Mouse (Mus musculus) MEL (cell line): ENCODE measurements at regions not wholly inside any gene's neighbourhood (a gene's known extent, or its start where the extent isn't known, plus 50 kb on each side); places are given as distances from the start of the nearest gene placed in this dataset.

Experiments
- DNase-seq: peaks from one replicate; pipeline ENCODE4 v3.0.0; 2011; ENCODE audit warnings: low read depth, low spot score
- H3K27ac ChIP-seq: 2 replicates; pipeline ENCODE4 v1.5.1; 2012; ENCODE audit warnings: low read depth, mild to moderate bottlenecking, control low read depth, low read length, moderate library complexity; ENCODE audit not compliant: control insufficient read depth
- H3K27me3 ChIP-seq, 2 experiments: fragments of 150-350 bp in 1 of 2; sonication (generic) in 1 of 2; 2 replicates each; pipeline ENCODE4 v1.6.1; 2012; ENCODE audit warnings: low read length in 2 of 2, mild to moderate bottlenecking in 2 of 2, improper control_type of control experiment in 1 of 2, moderate library complexity in 1 of 2; ENCODE audit not compliant: insufficient read depth in 2 of 2, control insufficient read depth in 1 of 2
- H3K36me3 ChIP-seq, 2 experiments: 2 replicates each; pipeline ENCODE4 v1.6.1; 2012 to 2014; ENCODE audit warnings: low read length in 2 of 2, improper control_type of control experiment in 1 of 2, inconsistent platforms in 1 of 2, mild to moderate bottlenecking in 1 of 2; ENCODE audit not compliant: insufficient read depth in 2 of 2, control insufficient read depth in 1 of 2
- H3K4me1 ChIP-seq, 2 experiments: fragments of 150-350 bp in 1 of 2; sonication (generic) in 1 of 2; 2 replicates each; pipeline ENCODE4 v1.6.1; 2012; ENCODE audit warnings: low read length in 2 of 2, improper control_type of control experiment in 1 of 2, mild to moderate bottlenecking in 1 of 2; ENCODE audit not compliant: insufficient read depth in 2 of 2, control insufficient read depth in 1 of 2
- H3K4me3 ChIP-seq, 2 experiments: fragments of 150-350 bp in 1 of 2; sonication (generic) in 1 of 2; 2 replicates each; pipeline ENCODE4 v1.5.1; 2012; ENCODE audit warnings: low read depth in 2 of 2, low read length in 2 of 2, mild to moderate bottlenecking in 2 of 2, moderate library complexity in 2 of 2, control low read depth in 1 of 2, improper control_type of control experiment in 1 of 2; ENCODE audit not compliant: control insufficient read depth in 1 of 2, insufficient read depth in 1 of 2
- H3K79me2 ChIP-seq: 2 replicates; pipeline ENCODE4 v1.6.1; 2012; ENCODE audit warnings: mild to moderate bottlenecking, low read length, moderate library complexity; ENCODE audit not compliant: control insufficient read depth, poor library complexity, insufficient read depth
- H3K9ac ChIP-seq: 2 replicates; pipeline ENCODE4 v1.6.1; 2012; ENCODE audit warnings: low read depth, mild to moderate bottlenecking, control low read depth, low read length, moderate library complexity; ENCODE audit not compliant: control insufficient read depth, poor library complexity, severe bottlenecking
- H3K9me3 ChIP-seq: fragments of 150-350 bp; sonication (generic); replicated peaks from 2 replicates; pipeline ENCODE4 v1.6.1; 2012; ENCODE audit warnings: mild to moderate bottlenecking, low read length, improper control_type of control experiment, moderate library complexity; ENCODE audit not compliant: insufficient read depth
- BHLHE40 ChIP-seq: IDR thresholded peaks from 2 replicates; pipeline ENCODE4 v1.6.1; 2012; ENCODE audit warnings: low read depth, mild to moderate bottlenecking, inconsistent platforms, low read length, improper control_type of control experiment, borderline replicate concordance
- ETS1 ChIP-seq: IDR thresholded peaks from 2 replicates; pipeline ENCODE4 v1.6.1; 2012; ENCODE audit warnings: low read depth, mild to moderate bottlenecking, inconsistent platforms, low read length, improper control_type of control experiment, moderate library complexity
- GATA1 ChIP-seq: IDR thresholded peaks from 2 replicates; pipeline ENCODE4 v1.6.1; 2011; ENCODE audit warnings: low read depth, low read length, improper control_type of control experiment
- KAT2A ChIP-seq: conservative IDR thresholded peaks from 2 replicates; pipeline ENCODE4 v1.6.1; 2012; ENCODE audit warnings: low read depth, low read length, improper control_type of control experiment, inconsistent platforms
- MAFK ChIP-seq: IDR thresholded peaks from 2 replicates; pipeline ENCODE4 v1.6.1; 2011; ENCODE audit warnings: low read depth, mild to moderate bottlenecking, low read length, improper control_type of control experiment, borderline replicate concordance
- MAX ChIP-seq: IDR thresholded peaks from 2 replicates; pipeline ENCODE4 v1.6.1; 2011; ENCODE audit warnings: low read length, improper control_type of control experiment
- MEF2A ChIP-seq: IDR thresholded peaks from 2 replicates; pipeline ENCODE4 v1.6.1; 2014; ENCODE audit warnings: low read depth, mild to moderate bottlenecking, inconsistent platforms, low read length, improper control_type of control experiment; ENCODE audit not compliant: poor library complexity, insufficient replicate concordance, severe bottlenecking; ENCODE audit errors: extremely low read depth
- NELFE ChIP-seq: IDR thresholded peaks from 2 replicates; pipeline ENCODE4 v1.6.1; 2011; ENCODE audit warnings: low read depth, low read length, improper control_type of control experiment
- NRF1 ChIP-seq: IDR thresholded peaks from 2 replicates; pipeline ENCODE4 v1.6.1; 2014; ENCODE audit warnings: low read depth, mild to moderate bottlenecking, inconsistent platforms, low read length, improper control_type of control experiment, moderate library complexity; ENCODE audit not compliant: poor library complexity, insufficient read depth, severe bottlenecking
- POLR2AphosphoS5 ChIP-seq: IDR thresholded peaks from 2 replicates; pipeline ENCODE4 v1.6.1; 2012; ENCODE audit warnings: low read depth, borderline replicate concordance, mild to moderate bottlenecking, inconsistent platforms, low read length, moderate library complexity, mixed read lengths
- SMC3 ChIP-seq: IDR thresholded peaks from 2 replicates; pipeline ENCODE4 v1.6.1; 2011; ENCODE audit warnings: low read depth, low read length, improper control_type of control experiment
- USF1 ChIP-seq: IDR thresholded peaks from 2 replicates; pipeline ENCODE4 v1.6.1; 2014; ENCODE audit warnings: low read depth, mild to moderate bottlenecking, inconsistent platforms, low read length, improper control_type of control experiment, moderate library complexity
- ZC3H11A ChIP-seq: IDR thresholded peaks from 2 replicates; pipeline ENCODE4 v1.6.1; 2012; ENCODE audit warnings: low read depth, mild to moderate bottlenecking, inconsistent platforms, low read length, improper control_type of control experiment
- ZNF384 ChIP-seq: IDR thresholded peaks from 2 replicates; pipeline ENCODE4 v1.6.1; 2012; ENCODE audit warnings: low read depth, mild to moderate bottlenecking, inconsistent platforms, low read length, improper control_type of control experiment

GRCm38 (mm10) chr10:23492971-23493370 lies 142.4 kb upstream of the Eya4 start (continued):
- TF ChIP-seq POLR2AphosphoS5 (no peak), ETS1 (peak; percentile 65), KAT2A (no peak), MAX (peak; percentile 40; the same call in 1 of the 2 replicates), GATA1 (peak; percentile 53)
- TF ChIP-seq, all 39 proteins: peak for 10

GRCm38 (mm10) chr10:23488996-23489395 lies 138.4 kb upstream of the Eya4 start:
- Histone ChIP-seq H3K9me3 (no peaks in the 10 kb centered on the region), H3K27me3 (no peaks in the 10 kb centered on the region), H3K4me1 (peaks cover 8 to 11% of the 10 kb centered on the region in 2 experiments), H3K9ac (no peak overlapping the region), H3K36me3 (peaks cover 0 to 6% of the 10 kb centered on the region in 2 experiments; a peak in 2 of 4 replicates), H3K4me3 (no peak overlapping the region), H3K27ac (no peak overlapping the region)
- no peak for DNase-seq
- TF ChIP-seq BHLHE40 = no peak
- TF ChIP-seq, all 39 proteins: peak for 0
- H3K79me2 ChIP-seq = no peaks in the 10 kb centered on the region

- Histone ChIP-seq H3K79me2 (no peaks in the 10 kb centered on the region), H3K4me1 (no peaks in the 10 kb centered on the region), H3K36me3 (no peaks in the 10 kb centered on the region), H3K9ac (no peak overlapping the region), H3K9me3 (no peaks in the 10 kb centered on the region), H3K4me3 (no peak overlapping the region), H3K27me3 (no peaks in the 10 kb centered on the region), H3K27ac (no peak overlapping the region)
- TF ChIP-seq MEF2A (no peak), ETS1 (no peak), GATA1 (no peak), NELFE (no peak), ZC3H11A (no peak), USF1 (no peak), MAFK (no peak), ZNF384 (no peak), NRF1 (no peak), POLR2AphosphoS5 (no peak), SMC3 (no peak)
- no peak for DNase-seq
These were observed 129.9 kb upstream of the Eya4 start for GRCm38 (mm10) chr10:23480474-23480873.
